Mouse (Mus musculus) embryonic facial prominence, embryonic 10.5 days (tissue): ENCODE results near the gene Macrod2. TPM values are rescaled to one million over a fixed set of nuclear protein-coding genes. Genes with fewer than 3 reads are reported as not detected.

Experiments used
- DNase-seq: peaks from one replicate; pipeline ENCODE4 v3.0.0-alpha.2; 2017; ENCODE audit warnings: low spot score
- H3K27ac ChIP-seq: fragments of 300-500 bp; sonication (generic); replicated peaks from 2 replicates; pipeline ENCODE4 v1.5.1; 2016; ENCODE audit warnings: mild to moderate bottlenecking
- H3K27me3 ChIP-seq: fragments of 300-500 bp; sonication (generic); replicated peaks from 2 replicates; pipeline ENCODE4 v1.6.1; 2016; ENCODE audit warnings: low read depth, mild to moderate bottlenecking; ENCODE audit not compliant: poor library complexity, severe bottlenecking
- H3K36me3 ChIP-seq: fragments of 300-500 bp; sonication (generic); replicated peaks from 2 replicates; pipeline ENCODE4 v1.6.1; 2016; ENCODE audit warnings: mild to moderate bottlenecking, moderate library complexity
- H3K4me1 ChIP-seq: fragments of 300-500 bp; sonication (generic); 2 replicates; pipeline ENCODE4 v1.6.1; 2016
- H3K4me3 ChIP-seq: fragments of 300-500 bp; sonication (generic); 2 replicates; pipeline ENCODE4 v1.5.1; 2016; ENCODE audit warnings: mild to moderate bottlenecking, moderate library complexity
- H3K9me3 ChIP-seq: fragments of 300-500 bp; sonication (generic); 2 replicates; pipeline ENCODE4 v1.6.1; 2016; ENCODE audit warnings: mild to moderate bottlenecking
- WGBS: fragments of 180-500 bp; shearing (Covaris S2); methylation state at CpG from one replicate; pipeline ENCODE4 v1.1.7; 2016; 5-methylcytosine and 5-hydroxymethylcytosine counted together
- polyA plus RNA-seq: library from polyadenylated mRNA; unstranded; fragments of >200 nt; fragmentation: Nextera tagmentation; extraction: Ambion mirVana; gene quantifications from 2 replicates; pipeline ENCODE4 v1.2.1, GENCODE M21; 2016

Gene Macrod2
- polyA plus RNA-seq, 1 experiment from 2014 or later = 25.8 TPM

GRCm38 (mm10) chr2:141817546-141818180 is 1422.6 kb downstream of the Macrod2 start:
- Histone ChIP-seq H3K27me3 (no peaks in the 10 kb centered on the region), H3K27ac (no peak overlapping the region), H3K4me1 (no peaks in the 10 kb centered on the region), H3K36me3 (no peaks in the 10 kb centered on the region), H3K4me3 (no peak overlapping the region), H3K9me3 (no peaks in the 10 kb centered on the region)
- whole genome bisulfite sequencing = 86% methylated on average over 4 of the region's 4 CpGs
- DNase-seq = no peak

DNA sequence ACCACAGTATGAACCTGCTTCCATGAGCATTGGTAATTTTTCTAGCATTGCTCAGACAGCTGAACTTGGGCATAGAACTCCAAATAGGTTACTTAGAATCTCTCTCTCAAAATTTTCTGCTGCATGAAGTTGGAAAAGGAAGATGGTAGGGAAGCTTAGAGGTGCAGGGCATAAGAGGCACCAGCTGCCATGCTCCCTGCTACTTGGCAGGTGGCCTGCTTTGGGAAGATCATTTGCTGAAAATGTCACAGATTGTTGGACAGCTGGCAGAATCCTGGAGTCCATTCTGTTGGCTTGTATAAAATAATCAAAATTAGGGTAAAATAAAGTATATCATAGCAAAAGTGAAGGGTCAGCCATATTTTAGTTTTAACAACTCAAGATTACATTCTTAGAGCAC is 1425.7 kb downstream of the Macrod2 start:
- Histone ChIP-seq H3K27ac (no peak overlapping the region), H3K4me1 (peaks cover 7% of the 10 kb centered on the region), H3K36me3 (no peaks in the 10 kb centered on the region), H3K9me3 (no peaks in the 10 kb centered on the region), H3K4me3 (no peak overlapping the region), H3K27me3 (peaks cover 9% of the 10 kb centered on the region; the same call in 1 of the 2 replicates)
- DNase-seq = no peak

- H3K4me1 ChIP-seq = peaks cover 12% of the 10 kb centered on the region
- no peaks in the 10 kb centered on the region for H3K9me3 ChIP-seq
- peaks cover 9% of the 10 kb centered on the region; the same call in 1 of the 2 replicates for H3K27me3 ChIP-seq
- peak; percentile 34 for DNase-seq
- no peaks in the 10 kb centered on the region for H3K36me3 ChIP-seq
- H3K27ac ChIP-seq = peak overlapping the region; percentile 24; the same call in 1 of the 2 replicates
- WGBS = 46% methylated on average over 8 of the region's 8 CpGs
- no peak overlapping the region for H3K4me3 ChIP-seq
Observed at GRCm38 (mm10) chr2:141825606-141826495, 1430.7 kb downstream of the Macrod2 start.

- DNase-seq = no peak
- Histone ChIP-seq H3K27me3 (no peaks in the 10 kb centered on the region), H3K36me3 (no peaks in the 10 kb centered on the region), H3K4me3 (no peak overlapping the region), H3K27ac (no peak overlapping the region), H3K4me1 (peaks cover 8% of the 10 kb centered on the region), H3K9me3 (no peaks in the 10 kb centered on the region)
- 86% methylated on average over 2 of the region's 2 CpGs for WGBS
Observed at GRCm38 (mm10) chr2:141830496-141830895, 1435.4 kb downstream of the Macrod2 start.

- no peak overlapping the region for H3K27ac ChIP-seq
- no peak overlapping the region for H3K4me3 ChIP-seq
- 90% methylated on average over 5 of the region's 5 CpGs for WGBS
- no peaks in the 10 kb centered on the region for H3K4me1 ChIP-seq
- H3K36me3 ChIP-seq = no peaks in the 10 kb centered on the region
- no peak for DNase-seq
- H3K9me3 ChIP-seq = no peaks in the 10 kb centered on the region
- H3K27me3 ChIP-seq = no peaks in the 10 kb centered on the region
Observed at GRCm38 (mm10) chr2:141831515-141831914, 1436.4 kb downstream of the Macrod2 start.

DNA sequence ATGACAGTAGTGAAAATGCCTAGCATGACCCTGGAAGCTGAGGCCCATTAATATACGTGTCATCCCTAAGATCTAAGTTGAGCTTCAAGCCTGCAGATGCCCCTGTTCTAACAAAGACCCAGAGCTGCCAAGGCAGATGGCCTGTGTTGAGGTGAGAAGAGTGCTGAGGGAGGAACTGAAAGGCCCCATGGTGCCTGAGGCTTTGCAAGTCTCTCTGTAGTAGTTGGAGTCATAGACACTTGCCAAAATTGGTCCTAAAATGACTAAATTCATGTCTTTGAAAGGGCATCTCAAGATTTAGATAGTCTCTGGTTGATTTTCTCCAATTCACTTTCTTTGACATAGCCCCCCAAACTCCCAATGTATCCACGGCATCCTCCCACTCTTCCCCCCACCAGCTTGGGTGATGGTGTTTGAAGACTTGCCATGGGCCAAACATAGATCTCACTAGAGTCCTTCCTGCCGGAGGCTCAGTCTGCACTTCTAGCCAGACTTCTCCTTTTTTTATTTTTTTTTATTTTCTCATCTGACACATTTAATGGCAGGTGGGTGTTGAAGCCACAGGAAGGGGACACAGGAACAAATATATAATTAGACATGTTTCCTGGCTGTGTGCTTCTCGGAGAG is 1439.2 kb downstream of the Macrod2 start:
- Histone ChIP-seq H3K4me3 (no peak overlapping the region), H3K36me3 (no peaks in the 10 kb centered on the region), H3K27ac (no peak overlapping the region), H3K27me3 (no peaks in the 10 kb centered on the region), H3K4me1 (no peaks in the 10 kb centered on the region), H3K9me3 (no peaks in the 10 kb centered on the region)
- no peak for DNase-seq
- 84% methylated on average over 4 of the region's 4 CpGs for WGBS

GRCm38 (mm10) chr2:141844408-141845175 is 1449.5 kb downstream of the Macrod2 start:
- H3K9me3 ChIP-seq = no peaks in the 10 kb centered on the region
- whole genome bisulfite sequencing = 84% methylated on average over 6 of the region's 6 CpGs
- no peak overlapping the region for H3K4me3 ChIP-seq
- H3K36me3 ChIP-seq = no peaks in the 10 kb centered on the region
- no peak for DNase-seq
- no peak overlapping the region for H3K27ac ChIP-seq
- H3K4me1 ChIP-seq = no peaks in the 10 kb centered on the region
- H3K27me3 ChIP-seq = no peaks in the 10 kb centered on the region

DNA sequence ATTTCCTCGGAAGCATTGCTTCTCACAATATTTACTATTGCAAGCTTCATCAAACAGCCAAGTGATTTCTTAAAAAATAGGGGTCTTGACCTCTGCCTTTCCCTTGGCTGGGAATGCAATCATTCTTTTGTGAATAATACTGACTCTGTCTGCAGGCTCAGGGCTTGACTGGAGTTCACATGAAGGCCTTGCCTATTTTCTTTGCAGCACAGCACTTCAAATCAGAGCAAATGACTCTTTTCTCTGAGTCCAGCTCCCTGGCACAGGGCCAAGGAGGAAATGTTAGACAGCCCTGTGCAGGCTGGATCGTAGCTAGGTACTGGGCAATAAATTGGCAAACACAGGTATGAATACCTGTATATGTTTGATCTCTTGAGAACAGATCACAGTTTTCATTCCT is 1464.1 kb downstream of the Macrod2 start:
- WGBS = 42% methylated on average over 2 of the region's 2 CpGs
- H3K4me3 ChIP-seq = no peak overlapping the region

DNA sequence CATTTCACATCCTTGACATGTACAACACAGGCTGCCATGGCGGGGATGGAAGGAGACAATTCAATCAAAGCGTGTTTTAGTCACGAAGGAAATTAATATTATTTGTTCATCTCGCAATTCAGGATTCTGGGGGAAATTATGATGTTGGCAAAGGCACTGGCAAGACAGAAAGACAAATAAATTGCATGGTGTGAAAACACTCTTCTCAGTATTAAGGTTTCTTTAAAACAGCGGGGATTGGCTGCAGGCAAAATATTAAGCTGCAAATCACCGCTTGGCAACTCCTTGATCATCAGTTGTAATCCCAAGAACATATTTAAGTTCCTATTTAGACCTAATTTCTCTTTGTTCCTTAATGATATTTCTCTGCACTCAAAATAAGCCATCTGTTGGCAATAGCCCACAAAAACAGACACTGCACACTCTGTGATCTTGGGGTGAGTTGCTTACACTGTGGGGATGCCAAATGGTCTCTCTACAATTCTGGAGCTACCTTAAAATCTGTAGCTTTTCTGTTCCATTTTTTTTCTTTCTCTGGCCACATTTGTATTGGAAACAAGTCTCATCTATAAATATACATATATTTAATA is 1466.7 kb downstream of the Macrod2 start:
- Histone ChIP-seq H3K4me3 (no peak overlapping the region), H3K36me3 (no peaks in the 10 kb centered on the region), H3K27me3 (no peaks in the 10 kb centered on the region), H3K4me1 (peaks cover 24% of the 10 kb centered on the region), H3K9me3 (no peaks in the 10 kb centered on the region), H3K27ac (no peak overlapping the region)
- WGBS = 84% methylated on average over 6 of the region's 6 CpGs
- no peak for DNase-seq

More for the DNA sequence above, 1464.1 kb downstream of the Macrod2 start:
- H3K36me3 ChIP-seq = no peaks in the 10 kb centered on the region
- H3K9me3 ChIP-seq = no peaks in the 10 kb centered on the region
- no peaks in the 10 kb centered on the region for H3K27me3 ChIP-seq
- peak; percentile 31 for DNase-seq
- no peak overlapping the region; the same call in 1 of the 2 replicates for H3K27ac ChIP-seq
- H3K4me1 ChIP-seq = peaks cover 24% of the 10 kb centered on the region

DNA sequence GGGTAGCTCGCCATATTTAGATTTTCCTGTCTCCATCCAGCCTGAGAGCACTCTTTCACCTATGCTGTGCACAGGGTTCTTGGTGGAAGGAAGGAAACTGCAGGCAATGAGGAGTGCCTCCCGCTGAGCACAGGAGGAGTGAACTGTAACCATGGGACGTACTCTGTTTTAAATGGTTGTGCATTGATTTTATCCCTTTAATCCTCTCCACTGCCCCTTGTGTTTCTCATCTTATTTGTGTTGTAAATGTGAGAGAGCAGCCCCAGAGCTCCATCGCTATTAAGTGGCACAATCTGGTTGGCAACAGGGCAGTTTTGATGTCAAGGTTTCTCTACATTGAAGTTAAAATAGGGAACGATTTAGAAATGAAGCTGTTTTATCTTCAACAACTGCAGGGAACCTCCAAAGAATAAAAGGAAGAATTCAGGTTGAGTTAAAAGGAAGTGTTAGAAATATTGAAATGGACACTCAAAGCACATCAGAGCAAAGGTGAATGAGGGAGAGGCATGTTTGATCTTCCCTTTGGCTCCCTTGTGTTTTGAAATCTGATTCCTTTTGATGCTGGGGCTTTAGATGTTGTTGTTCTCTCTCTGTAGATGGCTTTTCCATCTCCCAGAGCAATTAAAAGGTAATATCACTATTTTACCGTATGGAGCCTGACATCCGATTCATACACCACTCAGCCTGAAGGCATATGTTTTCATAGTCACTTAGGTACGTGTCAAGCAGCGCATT is 1467.6 kb downstream of the Macrod2 start:
- Histone ChIP-seq H3K36me3 (no peaks in the 10 kb centered on the region), H3K27me3 (no peaks in the 10 kb centered on the region), H3K9me3 (no peaks in the 10 kb centered on the region), H3K4me3 (no peak overlapping the region), H3K27ac (no peak overlapping the region), H3K4me1 (peaks cover 21% of the 10 kb centered on the region)
- DNase-seq = no peak
- 49% methylated on average over 9 of the region's 9 CpGs for WGBS

DNA sequence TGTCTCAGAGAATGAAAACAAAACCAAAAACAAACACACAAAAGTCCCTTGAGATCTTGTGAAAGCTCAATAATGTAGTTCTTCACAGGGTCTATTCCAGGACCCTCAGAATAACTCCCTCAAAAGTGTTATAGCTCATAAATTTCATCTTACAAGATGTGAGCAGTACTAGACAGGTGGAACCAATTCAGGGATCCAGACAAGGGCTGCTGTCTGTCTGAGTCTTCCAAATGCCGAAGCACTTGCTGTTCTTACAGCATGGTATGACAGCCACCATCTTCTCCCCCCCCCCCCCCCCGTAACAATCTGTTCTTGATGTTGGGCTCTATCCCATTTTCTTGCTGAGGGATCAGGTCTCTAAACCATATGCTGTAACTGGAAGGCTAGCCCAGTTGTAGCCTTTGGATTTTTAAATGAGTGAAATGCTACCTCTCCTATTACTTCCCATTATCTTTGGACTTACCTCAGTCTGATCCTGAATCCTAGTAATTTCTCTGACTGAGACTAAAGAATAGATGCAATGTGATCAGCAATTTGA is 1468.6 kb downstream of the Macrod2 start:
- 66% methylated on average over 2 of the region's 2 CpGs for WGBS
- Histone ChIP-seq H3K4me3 (no peak overlapping the region), H3K9me3 (no peaks in the 10 kb centered on the region), H3K27ac (no peak overlapping the region), H3K4me1 (peaks cover 20% of the 10 kb centered on the region), H3K36me3 (no peaks in the 10 kb centered on the region), H3K27me3 (no peaks in the 10 kb centered on the region)
- no peak for DNase-seq
